Mouse (Mus musculus): ENCODE results near the gene 4933434E20Rik. TPM values are rescaled to one million over a fixed set of nuclear protein-coding genes. Genes with fewer than 3 reads are reported as not detected.

Gene 4933434E20Rik
- total RNA-seq, 1 experiment, result 69.2 TPM

DNA sequence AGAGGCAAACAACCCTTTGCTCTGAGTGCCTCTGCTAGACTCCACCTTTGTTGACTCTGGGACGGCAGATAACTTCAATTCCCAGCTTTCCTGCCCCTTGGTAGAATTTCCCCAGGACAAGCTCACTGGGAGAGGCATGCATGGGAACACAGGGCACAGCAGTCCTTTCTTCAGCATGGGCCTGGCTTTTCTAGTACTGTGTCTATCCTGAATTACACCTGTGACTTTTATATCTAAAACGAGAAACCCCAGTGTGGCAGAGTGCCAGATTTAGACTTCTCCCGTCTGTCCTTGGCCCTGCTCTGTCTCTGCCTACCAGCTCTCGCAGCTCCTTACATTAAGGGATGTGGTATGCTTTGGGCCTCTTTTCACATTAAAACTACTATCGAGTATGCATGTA is 31.6 kb downstream of the 4933434E20Rik start:
- Histone ChIP-seq H3K27ac (ENCODE audit: insufficient read depth, low read depth, low read length, poor library complexity, severe bottlenecking) (no peak overlapping the region), H3K4me3 (ENCODE audit: insufficient read depth in 1 of 2, low read depth in 1 of 2, low read length in 2 of 2, poor library complexity in 1 of 2, severe bottlenecking in 1 of 2) (peak overlapping the region; percentile 5 to 17; a peak in 3 of 4 replicates), H3K9me3 (ENCODE audit: control insufficient read depth, insufficient read depth, low read depth, low read length) (no peaks in the 10 kb centered on the region), H3K36me3 (ENCODE audit: control insufficient read depth, insufficient read depth, low read length, poor library complexity, severe bottlenecking) (peaks cover 21% of the 10 kb centered on the region), H3K4me1 (ENCODE audit: control insufficient read depth in 2 of 2, insufficient read depth in 2 of 2, low read length in 2 of 2, poor library complexity in 1 of 2) (peaks cover 11 to 22% of the 10 kb centered on the region in 2 experiments; a peak in 3 of 4 replicates), H3K9ac (ENCODE audit: insufficient read depth, low read depth, low read length, poor library complexity, severe bottlenecking) (peak overlapping the region; percentile 55; the same call in 1 of the 2 replicates)
- no peak for DNase-seq (ENCODE audit: low read depth, low spot score)
- in situ Hi-C loops (cut with MboI; ENCODE audit: low sequenced_read_pairs in 2 of 2, unreplicated experiment in 2 of 2), result no loop called here
- TF ChIP-seq CHD2 (IDR thresholded peaks at IDR 0.05; ENCODE audit: low read depth, low read length), result no peak
- TF ChIP-seq ZC3H11A (IDR thresholded peaks at IDR 0.05; ENCODE audit: borderline replicate concordance, low read depth, low read length), result no peak
- TF ChIP-seq ZNF384 (IDR thresholded peaks at IDR 0.05; ENCODE audit: low read depth, low read length), result no peak
- TF ChIP-seq HCFC1 (IDR thresholded peaks at IDR 0.05; ENCODE audit: borderline replicate concordance, insufficient read depth, low read length), result no peak
- TF ChIP-seq MAFK (IDR thresholded peaks at IDR 0.05; ENCODE audit: insufficient read depth, low read depth, low read length), result no peak

DNA sequence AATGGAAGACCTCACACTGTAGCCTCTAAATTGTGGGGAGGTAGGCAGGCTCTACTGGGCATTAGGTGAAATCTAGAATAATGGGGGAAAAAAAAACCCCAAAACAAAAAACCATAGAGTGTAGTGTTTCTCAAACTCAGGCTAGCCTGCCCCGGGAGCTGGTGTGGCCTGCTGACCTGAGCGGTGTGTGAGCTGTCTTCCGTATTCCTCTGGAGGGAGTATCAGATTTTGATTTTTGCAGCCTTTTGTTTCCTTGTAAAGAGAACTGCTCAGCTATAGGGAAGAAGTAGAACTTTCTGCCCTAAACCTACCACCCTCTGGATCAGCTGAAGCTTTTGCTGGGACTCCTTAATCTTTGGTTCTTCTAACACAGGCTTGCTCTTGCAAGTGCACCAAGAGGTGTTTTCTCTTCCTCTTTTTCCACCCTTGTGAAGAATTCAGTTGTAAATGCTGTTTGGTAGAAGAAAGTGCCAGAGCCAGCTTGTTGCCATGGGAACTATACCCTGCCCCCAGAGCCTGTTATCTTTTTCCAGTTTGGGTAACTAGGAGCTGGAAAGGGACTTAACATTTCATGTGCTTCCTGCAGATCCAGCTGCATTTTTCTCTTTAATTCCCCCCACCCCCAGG is 32.4 kb downstream of the 4933434E20Rik start:
- Histone ChIP-seq H3K27ac (ENCODE audit: insufficient read depth, low read depth, low read length, poor library complexity, severe bottlenecking) (no peak overlapping the region; the same call in 1 of the 2 replicates), H3K4me1 (ENCODE audit: control insufficient read depth in 2 of 2, insufficient read depth in 2 of 2, low read length in 2 of 2, poor library complexity in 1 of 2) (peaks cover 11 to 22% of the 10 kb centered on the region in 2 experiments; a peak in 2 of 4 replicates), H3K4me3 (ENCODE audit: insufficient read depth in 1 of 2, low read depth in 1 of 2, low read length in 2 of 2, poor library complexity in 1 of 2, severe bottlenecking in 1 of 2) (peak overlapping the region; percentile 10 to 17; a peak in 2 of 4 replicates), H3K36me3 (ENCODE audit: control insufficient read depth, insufficient read depth, low read length, poor library complexity, severe bottlenecking) (peaks cover 29% of the 10 kb centered on the region), H3K9me3 (ENCODE audit: control insufficient read depth, insufficient read depth, low read depth, low read length) (no peaks in the 10 kb centered on the region), H3K9ac (ENCODE audit: insufficient read depth, low read depth, low read length, poor library complexity, severe bottlenecking) (no peak overlapping the region; the same call in 1 of the 2 replicates)
- in situ Hi-C loops (cut with MboI; ENCODE audit: low sequenced_read_pairs in 2 of 2, unreplicated experiment in 2 of 2), result no loop called here
- TF ChIP-seq HCFC1 (IDR thresholded peaks at IDR 0.05; ENCODE audit: borderline replicate concordance, insufficient read depth, low read length) (no peak), CHD2 (IDR thresholded peaks at IDR 0.05; ENCODE audit: low read depth, low read length) (no peak), ZNF384 (IDR thresholded peaks at IDR 0.05; ENCODE audit: low read depth, low read length) (no peak), MAFK (IDR thresholded peaks at IDR 0.05; ENCODE audit: insufficient read depth, low read depth, low read length) (no peak), ZC3H11A (IDR thresholded peaks at IDR 0.05; ENCODE audit: borderline replicate concordance, low read depth, low read length) (no peak)
- DNase-seq (ENCODE audit: low read depth, low spot score), result no peak

DNA sequence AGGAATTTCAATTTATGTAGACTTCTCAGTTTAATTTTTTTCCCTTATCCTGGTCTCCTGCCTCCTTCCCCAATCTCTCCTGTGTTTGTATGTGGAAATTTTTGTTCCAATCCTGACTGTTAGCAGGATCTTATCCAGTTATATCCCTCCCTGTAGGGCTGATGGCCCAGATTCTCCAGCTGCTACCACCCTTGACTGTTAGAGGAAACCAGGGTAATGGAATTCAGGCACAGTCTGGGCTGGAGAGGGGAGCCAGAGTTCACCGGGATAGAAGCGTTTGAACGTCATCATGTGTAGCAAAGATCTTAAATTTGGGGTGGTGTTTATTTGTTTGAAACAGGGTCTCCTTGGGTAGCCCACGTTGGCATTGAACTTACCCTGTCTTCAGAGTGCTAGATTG is 33.4 kb downstream of the 4933434E20Rik start:
- H3K9me3 ChIP-seq (ENCODE audit: control insufficient read depth, insufficient read depth, low read depth, low read length), result no peaks in the 10 kb centered on the region
- in situ Hi-C loops (cut with MboI; ENCODE audit: low sequenced_read_pairs in 2 of 2, unreplicated experiment in 2 of 2), result no loop called here
- 0 out of 2 replicates have a peak overlapping the region, but pooled peaks have one; percentile 39 for H3K9ac ChIP-seq (ENCODE audit: insufficient read depth, low read depth, low read length, poor library complexity, severe bottlenecking)
- no peak overlapping the region for H3K4me3 ChIP-seq (ENCODE audit: insufficient read depth in 1 of 2, low read depth in 1 of 2, low read length in 2 of 2, poor library complexity in 1 of 2, severe bottlenecking in 1 of 2)
- H3K4me1 ChIP-seq (ENCODE audit: control insufficient read depth in 2 of 2, insufficient read depth in 2 of 2, low read length in 2 of 2, poor library complexity in 1 of 2), result peaks cover 11 to 23% of the 10 kb centered on the region in 2 experiments; a peak in 2 of 4 replicates
- TF ChIP-seq MAFK (IDR thresholded peaks at IDR 0.05; ENCODE audit: insufficient read depth, low read depth, low read length) (no peak), ZC3H11A (IDR thresholded peaks at IDR 0.05; ENCODE audit: borderline replicate concordance, low read depth, low read length) (no peak), HCFC1 (IDR thresholded peaks at IDR 0.05; ENCODE audit: borderline replicate concordance, insufficient read depth, low read length) (no peak), CHD2 (IDR thresholded peaks at IDR 0.05; ENCODE audit: low read depth, low read length) (no peak), ZNF384 (IDR thresholded peaks at IDR 0.05; ENCODE audit: low read depth, low read length) (no peak)
- no peak overlapping the region for H3K27ac ChIP-seq (ENCODE audit: insufficient read depth, low read depth, low read length, poor library complexity, severe bottlenecking)
- H3K36me3 ChIP-seq (ENCODE audit: control insufficient read depth, insufficient read depth, low read length, poor library complexity, severe bottlenecking), result peaks cover 36% of the 10 kb centered on the region
- DNase-seq (ENCODE audit: low read depth, low spot score), result no peak

DNA sequence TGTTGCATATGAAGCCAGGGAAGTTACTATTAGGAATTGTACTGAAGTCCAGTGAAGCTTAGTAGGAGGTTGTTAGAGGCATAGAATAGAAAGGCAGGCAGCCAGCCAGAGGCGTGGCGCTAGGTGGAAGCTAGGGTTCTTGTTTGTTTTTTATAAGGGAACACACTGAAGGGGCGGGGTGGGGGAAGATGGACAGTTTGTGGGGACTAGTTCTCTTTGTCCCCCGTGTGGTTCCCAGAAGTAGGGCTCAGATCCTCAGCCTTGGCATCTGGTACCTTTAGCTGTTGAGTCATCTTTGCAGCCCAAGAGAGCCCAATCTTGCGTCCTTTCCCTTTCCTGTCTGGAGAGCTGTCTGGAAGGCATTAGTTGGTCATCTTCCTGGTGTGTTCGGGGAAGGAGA is 33.8 kb downstream of the 4933434E20Rik start:
- TF ChIP-seq ZC3H11A (IDR thresholded peaks at IDR 0.05; ENCODE audit: borderline replicate concordance, low read depth, low read length), result no peak
- no peak for TF ChIP-seq CHD2 (IDR thresholded peaks at IDR 0.05; ENCODE audit: low read depth, low read length)
- no peak for TF ChIP-seq MAFK (IDR thresholded peaks at IDR 0.05; ENCODE audit: insufficient read depth, low read depth, low read length)
- TF ChIP-seq HCFC1 (IDR thresholded peaks at IDR 0.05; ENCODE audit: borderline replicate concordance, insufficient read depth, low read length), result no peak
- no peak for TF ChIP-seq ZNF384 (IDR thresholded peaks at IDR 0.05; ENCODE audit: low read depth, low read length)
- Histone ChIP-seq H3K4me1 (ENCODE audit: control insufficient read depth in 2 of 2, insufficient read depth in 2 of 2, low read length in 2 of 2, poor library complexity in 1 of 2) (peaks cover 13 to 25% of the 10 kb centered on the region in 2 experiments; a peak in 3 of 4 replicates), H3K9me3 (ENCODE audit: control insufficient read depth, insufficient read depth, low read depth, low read length) (no peaks in the 10 kb centered on the region), H3K9ac (ENCODE audit: insufficient read depth, low read depth, low read length, poor library complexity, severe bottlenecking) (no peak overlapping the region), H3K36me3 (ENCODE audit: control insufficient read depth, insufficient read depth, low read length, poor library complexity, severe bottlenecking) (peaks cover 40% of the 10 kb centered on the region), H3K27ac (ENCODE audit: insufficient read depth, low read depth, low read length, poor library complexity, severe bottlenecking) (no peak overlapping the region), H3K4me3 (ENCODE audit: insufficient read depth in 1 of 2, low read depth in 1 of 2, low read length in 2 of 2, poor library complexity in 1 of 2, severe bottlenecking in 1 of 2) (no peak overlapping the region)
- DNase-seq (ENCODE audit: low read depth, low spot score), result no peak
- in situ Hi-C loops (cut with MboI; ENCODE audit: low sequenced_read_pairs in 2 of 2, unreplicated experiment in 2 of 2), result no loop called here

Data from ES-E14 (cell line).